Mouse (Mus musculus) intestine, embryonic 15.5 days (tissue): Measurements from ENCODE around the gene Tnfsf15. TPM values are rescaled to one million over a fixed set of nuclear protein-coding genes. Genes with fewer than 3 reads are reported as not detected.

Experiments
- ATAC-seq: fragments of 200-750 bp; cut with Nextera tagmentation; 2 replicates; pipeline ENCODE4 v1.8.0; 2017; ENCODE audit warnings: moderate TSS enrichment, moderate library complexity
- H3K27ac ChIP-seq: fragments of 300-500 bp; sonication (generic); 2 replicates; pipeline ENCODE4 v1.5.1; 2015; ENCODE audit warnings: mild to moderate bottlenecking, inconsistent platforms
- H3K27me3 ChIP-seq: fragments of 300-500 bp; sonication (generic); replicated peaks from 2 replicates; pipeline ENCODE4 v1.6.1; 2015; ENCODE audit warnings: inconsistent platforms
- H3K36me3 ChIP-seq: fragments of 300-500 bp; sonication (generic); 2 replicates; pipeline ENCODE4 v1.6.1; 2015; ENCODE audit warnings: inconsistent platforms
- H3K4me1 ChIP-seq: fragments of 300-500 bp; sonication (generic); replicated peaks from 2 replicates; pipeline ENCODE4 v1.6.1; 2015; ENCODE audit warnings: inconsistent platforms
- H3K4me2 ChIP-seq: fragments of 300-500 bp; sonication (generic); replicated peaks from 2 replicates; pipeline ENCODE4 v1.6.1; 2015; ENCODE audit warnings: mild to moderate bottlenecking, inconsistent platforms
- H3K4me3 ChIP-seq: fragments of 300-500 bp; sonication (generic); replicated peaks from 2 replicates; pipeline ENCODE4 v1.5.1; 2015; ENCODE audit warnings: inconsistent platforms
- H3K9ac ChIP-seq: fragments of 300-500 bp; sonication (generic); 2 replicates; pipeline ENCODE4 v1.6.1; 2015; ENCODE audit warnings: inconsistent platforms
- H3K9me3 ChIP-seq: fragments of 300-500 bp; sonication (generic); 2 replicates; pipeline ENCODE4 v1.6.1; 2016; ENCODE audit warnings: inconsistent platforms
- WGBS: fragments of 180-500 bp; shearing (Covaris S2); methylation state at CpG from one replicate; pipeline ENCODE4 v1.1.7; 2015; 5-methylcytosine and 5-hydroxymethylcytosine counted together
- polyA plus RNA-seq: library from polyadenylated mRNA; unstranded; fragments of >200 nt; fragmentation: Nextera tagmentation; extraction: Ambion mirVana; gene quantifications from 2 replicates; pipeline ENCODE4 v1.2.1, GENCODE M21; 2015

Tnfsf15 gene
- polyA plus RNA-seq, 1 experiment from 2014 or later, result 0.28 TPM

DNA sequence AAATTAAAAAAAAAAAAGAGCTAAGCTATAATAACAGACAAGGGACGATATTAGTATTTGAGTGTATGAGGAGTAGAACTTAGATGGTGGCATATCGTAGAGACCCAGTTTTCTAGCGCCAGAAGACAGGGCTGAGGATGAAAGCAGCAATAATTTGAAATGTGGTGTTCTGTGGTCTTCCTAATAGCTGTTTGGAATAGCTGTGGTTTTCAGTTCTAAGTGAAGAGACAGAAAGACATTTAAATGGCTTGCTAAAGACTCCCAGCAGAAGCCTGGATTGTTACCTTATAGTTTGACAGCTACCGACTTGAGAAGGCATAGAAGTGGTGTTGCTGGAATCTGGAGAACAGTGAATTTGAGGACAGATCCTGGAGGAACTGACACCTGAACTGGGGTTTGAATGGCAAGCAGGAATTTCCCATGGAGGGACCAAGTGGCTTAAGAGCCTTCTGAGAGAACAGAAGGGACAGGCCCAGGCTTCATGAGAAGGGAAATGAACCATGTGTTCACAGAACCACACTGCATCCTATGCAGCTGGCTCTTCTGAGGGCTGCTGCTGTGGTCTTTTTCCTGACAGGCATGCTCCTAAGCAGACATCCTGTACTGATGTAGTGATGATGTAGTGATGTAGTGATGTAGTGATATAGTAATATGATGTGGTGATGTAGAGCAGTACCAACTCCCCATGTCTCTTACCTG, 42.8 kb downstream of the Tnfsf15 start:
- Histone ChIP-seq H3K4me1 (0 out of 2 replicates have a peak, but pooled peaks cover 2% of the 10 kb centered on the region), H3K4me2 (no peak overlapping the region), H3K9me3 (no peaks in the 10 kb centered on the region), H3K9ac (no peak overlapping the region), H3K36me3 (no peaks in the 10 kb centered on the region), H3K27ac (no peak overlapping the region), H3K27me3 (no peaks in the 10 kb centered on the region), H3K4me3 (no peak overlapping the region)
- 93% methylated on average over 4 of the region's 4 CpGs for WGBS
- no peak for ATAC-seq

DNA sequence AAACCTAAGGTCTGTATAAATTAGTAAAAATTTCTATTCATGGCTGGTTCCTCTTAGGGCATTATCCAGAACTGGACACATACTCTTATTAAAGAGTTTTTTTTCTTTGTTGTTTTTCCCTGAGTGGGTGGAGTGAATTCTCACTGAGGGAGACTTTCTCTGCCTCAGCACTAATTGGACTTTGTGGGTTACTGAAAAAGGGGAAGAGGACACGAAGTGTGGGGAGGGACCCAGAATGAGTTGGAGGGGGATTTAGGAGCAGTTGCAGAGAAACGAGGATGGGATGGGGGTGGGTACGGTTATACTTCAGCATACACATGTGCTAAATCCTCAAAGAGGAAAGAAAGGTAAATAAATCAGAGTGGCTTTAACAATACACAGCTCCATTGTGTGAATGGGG, 45.2 kb downstream of the Tnfsf15 start:
- Histone ChIP-seq H3K27ac (no peak overlapping the region), H3K4me2 (no peak overlapping the region), H3K4me3 (no peak overlapping the region), H3K27me3 (no peaks in the 10 kb centered on the region), H3K4me1 (0 out of 2 replicates have a peak, but pooled peaks cover 2% of the 10 kb centered on the region), H3K36me3 (no peaks in the 10 kb centered on the region), H3K9ac (no peak overlapping the region), H3K9me3 (no peaks in the 10 kb centered on the region)
- WGBS, result 47% methylated on average over 3 of the region's 3 CpGs
- no peak for ATAC-seq

DNA sequence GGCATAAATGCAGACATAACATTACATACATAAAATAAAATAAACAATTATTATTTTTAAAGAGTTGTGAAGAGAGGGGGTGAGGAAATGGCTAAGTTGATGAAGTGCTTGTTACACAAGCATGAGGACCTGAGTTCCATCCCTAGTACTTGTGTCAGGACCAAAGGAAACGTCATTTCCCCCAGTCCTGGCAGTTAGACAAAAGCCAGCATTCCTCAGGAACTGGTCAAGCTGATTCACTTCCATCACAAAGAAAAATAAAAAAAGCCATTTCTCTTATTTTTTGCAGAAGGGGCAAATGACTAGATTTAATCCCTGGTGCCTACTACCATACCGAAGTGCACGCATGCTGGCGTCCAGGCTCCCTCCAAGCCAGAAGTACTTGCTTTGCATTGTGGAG, 48.0 kb downstream of the Tnfsf15 start:
- Histone ChIP-seq H3K27ac (no peak overlapping the region), H3K9ac (no peak overlapping the region), H3K4me3 (no peak overlapping the region), H3K4me1 (0 out of 2 replicates have a peak, but pooled peaks cover 2% of the 10 kb centered on the region), H3K4me2 (no peak overlapping the region), H3K27me3 (no peaks in the 10 kb centered on the region), H3K9me3 (no peaks in the 10 kb centered on the region), H3K36me3 (no peaks in the 10 kb centered on the region)
- ATAC-seq, result no peak
- WGBS, result 80% methylated on average over 4 of the region's 4 CpGs

DNA sequence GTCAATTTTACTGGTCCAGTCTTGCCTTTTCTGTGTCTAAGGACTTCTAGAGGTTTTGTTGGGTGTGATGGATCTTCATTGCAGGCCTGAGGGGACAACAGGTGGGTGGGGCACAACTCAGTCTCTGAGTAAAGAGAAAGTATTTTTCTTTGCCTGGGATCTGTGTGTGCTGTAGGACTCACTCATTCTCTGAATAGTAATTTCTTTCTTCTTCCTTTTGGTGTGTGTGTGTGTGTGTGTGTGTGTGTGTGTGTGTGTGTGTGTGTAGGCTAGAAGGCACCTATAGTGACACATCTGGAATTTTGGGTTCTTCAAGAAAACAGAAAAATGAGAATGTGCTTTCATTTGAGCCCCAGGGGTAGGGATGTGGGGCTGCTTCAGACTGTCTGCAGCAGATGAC, 52.6 kb downstream of the Tnfsf15 start:
- Histone ChIP-seq H3K36me3 (no peaks in the 10 kb centered on the region), H3K9ac (no peak overlapping the region), H3K27ac (no peak overlapping the region), H3K4me2 (no peak overlapping the region), H3K27me3 (no peaks in the 10 kb centered on the region), H3K4me1 (no peaks in the 10 kb centered on the region), H3K9me3 (no peaks in the 10 kb centered on the region), H3K4me3 (no peak overlapping the region)
- ATAC-seq, result no peak

DNA sequence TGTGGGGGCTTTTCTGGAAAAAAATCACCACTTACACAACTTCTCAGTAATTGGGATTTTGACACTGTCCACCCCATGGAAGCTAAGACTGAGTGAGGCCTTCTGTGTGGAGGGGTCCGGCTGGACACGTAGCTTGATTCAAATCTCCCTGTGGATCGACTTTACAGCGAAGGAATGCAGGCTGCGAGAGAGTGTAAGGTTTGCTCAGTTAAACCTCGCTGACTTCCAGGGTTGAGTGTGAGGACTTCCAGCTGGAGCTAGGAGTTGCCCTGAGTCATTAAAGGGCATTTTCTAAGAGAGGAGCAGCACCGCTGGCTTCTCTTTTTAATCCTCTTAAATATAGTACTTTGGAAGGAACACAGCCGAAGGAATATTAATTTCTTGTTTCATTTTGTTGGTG, 57.5 kb downstream of the Tnfsf15 start:
- 40% methylated on average over 8 of the region's 8 CpGs for WGBS
- H3K9me3 ChIP-seq, result no peaks in the 10 kb centered on the region
- no peaks in the 10 kb centered on the region for H3K36me3 ChIP-seq
- no peak overlapping the region for H3K9ac ChIP-seq
- no peaks in the 10 kb centered on the region for H3K27me3 ChIP-seq
- no peak overlapping the region for H3K4me3 ChIP-seq
- no peak for ATAC-seq
- no peaks in the 10 kb centered on the region for H3K4me1 ChIP-seq
- H3K4me2 ChIP-seq, result no peak overlapping the region
- H3K27ac ChIP-seq, result no peak overlapping the region

DNA sequence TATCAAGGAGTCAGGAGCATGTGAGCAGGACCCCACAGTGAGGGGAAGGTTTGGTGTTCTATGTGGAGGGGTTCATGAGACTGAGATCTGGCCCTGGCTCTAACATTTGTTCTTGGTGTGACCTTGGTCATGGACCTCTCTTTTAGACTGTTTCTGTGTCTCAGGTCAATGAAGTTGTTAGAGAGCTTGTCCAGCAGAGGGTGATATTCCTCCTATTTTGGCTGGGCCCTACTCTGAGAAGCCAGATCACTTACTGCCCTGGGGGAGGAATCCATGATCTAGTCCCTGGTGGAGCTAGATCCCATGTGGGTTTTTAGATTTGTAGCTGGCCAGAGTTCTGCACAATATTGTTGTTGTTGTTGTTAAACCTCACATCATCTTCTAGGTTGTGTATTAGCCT, 58.8 kb downstream of the Tnfsf15 start:
- no peaks in the 10 kb centered on the region for H3K36me3 ChIP-seq
- no peak overlapping the region for H3K9ac ChIP-seq
- H3K4me3 ChIP-seq, result no peak overlapping the region
- no peaks in the 10 kb centered on the region for H3K9me3 ChIP-seq
- no peaks in the 10 kb centered on the region for H3K4me1 ChIP-seq
- no peak overlapping the region for H3K4me2 ChIP-seq
- H3K27ac ChIP-seq, result no peak overlapping the region
- no peaks in the 10 kb centered on the region for H3K27me3 ChIP-seq
- ATAC-seq, result 0 out of 2 replicates have a peak, but pooled peaks have one; percentile 45

DNA sequence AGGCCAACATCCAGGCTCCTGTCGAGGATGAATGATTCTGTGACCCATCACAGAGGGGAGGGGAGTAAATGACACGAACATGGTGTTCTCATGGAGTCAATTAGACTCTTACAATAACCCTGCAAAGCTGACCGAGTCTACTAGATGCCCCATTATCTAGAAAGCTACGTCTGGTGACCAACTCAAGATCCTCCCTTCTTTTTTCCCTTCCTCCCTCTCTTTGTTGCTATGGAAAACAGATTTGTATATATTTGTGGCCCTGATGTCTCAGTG, 59.7 kb downstream of the Tnfsf15 start:
- no peak overlapping the region for H3K27ac ChIP-seq
- no peaks in the 10 kb centered on the region for H3K36me3 ChIP-seq
- no peak overlapping the region for H3K4me3 ChIP-seq
- no peak for ATAC-seq
- H3K4me2 ChIP-seq, result no peak overlapping the region
- H3K9me3 ChIP-seq, result no peaks in the 10 kb centered on the region
- H3K9ac ChIP-seq, result no peak overlapping the region
- no peaks in the 10 kb centered on the region for H3K27me3 ChIP-seq
- no peaks in the 10 kb centered on the region for H3K4me1 ChIP-seq
- WGBS, result 61% methylated on average over 4 of the region's 4 CpGs

DNA sequence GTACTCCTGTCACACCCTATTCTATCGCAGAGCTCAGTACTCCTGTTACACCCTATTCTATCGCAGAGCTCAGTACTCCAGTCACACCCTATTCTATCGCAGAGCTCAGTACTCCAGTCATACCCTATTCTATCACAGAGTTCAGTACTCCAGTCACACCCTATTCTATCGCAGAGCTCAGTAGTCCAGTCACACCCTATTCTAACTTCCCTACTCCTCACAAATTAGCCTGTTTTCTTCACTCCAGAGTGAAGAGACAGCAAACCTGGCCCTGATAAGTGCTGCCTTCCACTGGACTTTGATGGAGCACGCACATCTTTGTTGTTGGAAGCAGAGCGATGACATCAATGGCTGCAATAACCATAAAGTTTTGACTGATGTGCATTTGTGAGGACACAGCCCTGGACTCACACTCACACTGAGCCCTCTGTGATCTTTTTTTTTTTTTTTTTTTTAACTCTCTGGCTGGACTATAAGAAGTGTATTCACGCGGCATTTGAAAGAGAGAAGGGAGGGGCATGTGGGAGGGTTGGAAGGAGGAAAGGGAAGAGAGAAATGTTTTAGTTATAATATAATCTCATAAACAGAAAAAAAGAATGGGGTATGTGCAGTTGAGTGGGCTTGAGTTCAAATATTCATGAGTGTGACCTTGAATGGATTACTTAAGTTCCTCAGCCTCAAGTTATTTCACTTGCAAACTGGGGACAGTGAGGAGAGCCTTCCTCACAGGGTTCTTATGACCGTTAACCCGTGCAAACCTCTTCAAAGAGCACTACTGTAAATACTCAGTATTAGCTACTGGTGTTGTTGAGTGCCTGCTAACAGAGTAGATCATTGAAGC, 60.3 kb downstream of the Tnfsf15 start:
- no peaks in the 10 kb centered on the region for H3K36me3 ChIP-seq
- no peaks in the 10 kb centered on the region for H3K4me1 ChIP-seq
- whole genome bisulfite sequencing, result 60% methylated on average over 10 of the region's 10 CpGs
- H3K27me3 ChIP-seq, result no peaks in the 10 kb centered on the region
- H3K9me3 ChIP-seq, result no peaks in the 10 kb centered on the region
- no peak overlapping the region for H3K9ac ChIP-seq
- ATAC-seq, result peak; percentile 74
- H3K4me2 ChIP-seq, result no peak overlapping the region
- H3K27ac ChIP-seq, result no peak overlapping the region
- no peak overlapping the region for H3K4me3 ChIP-seq

DNA sequence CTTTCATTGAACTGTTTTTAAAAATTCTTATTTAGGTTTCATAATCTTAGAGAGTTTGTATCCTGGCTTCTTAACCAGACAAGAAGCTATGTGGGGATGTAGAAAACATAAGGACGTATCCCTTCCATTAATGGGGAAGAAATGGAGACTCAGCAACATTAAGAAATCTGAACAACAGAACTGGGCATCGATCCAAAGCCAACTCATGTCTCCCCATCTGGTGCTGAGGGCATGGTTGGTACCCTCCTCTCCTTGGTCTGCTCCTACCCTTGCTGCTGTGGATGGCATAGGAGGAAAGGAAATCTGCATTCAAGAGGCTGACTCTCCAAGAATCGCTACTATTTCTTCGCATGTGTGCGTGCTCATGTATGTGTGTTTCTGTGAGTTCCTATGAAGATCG, 61.2 kb downstream of the Tnfsf15 start:
- no peaks in the 10 kb centered on the region for H3K4me1 ChIP-seq
- no peak for ATAC-seq
- no peaks in the 10 kb centered on the region for H3K9me3 ChIP-seq
- no peak overlapping the region for H3K4me3 ChIP-seq
- no peak overlapping the region for H3K27ac ChIP-seq
- H3K27me3 ChIP-seq, result no peaks in the 10 kb centered on the region
- H3K4me2 ChIP-seq, result no peak overlapping the region
- WGBS, result 93% methylated on average over 6 of the region's 6 CpGs
- no peak overlapping the region for H3K9ac ChIP-seq
- no peaks in the 10 kb centered on the region for H3K36me3 ChIP-seq

DNA sequence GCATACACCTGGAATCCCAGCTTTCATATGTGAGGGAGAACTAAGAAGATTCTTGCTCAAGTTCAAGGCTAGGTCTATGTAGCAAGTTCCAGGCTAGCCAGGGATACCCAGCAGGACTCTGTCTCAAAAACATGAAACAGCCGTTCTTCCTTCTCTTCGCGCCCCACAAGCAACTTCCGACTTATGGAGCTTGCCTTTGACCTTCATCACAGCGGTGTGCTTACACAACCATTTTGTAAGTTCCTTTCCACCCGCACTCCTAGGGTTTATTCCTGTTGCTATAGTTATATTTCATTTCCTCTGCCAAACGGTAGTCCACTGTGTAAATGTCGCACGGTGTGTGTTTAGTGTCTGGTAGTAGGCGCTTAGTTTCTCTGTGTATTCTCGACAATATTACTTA, 61.9 kb downstream of the Tnfsf15 start:
- H3K27ac ChIP-seq, result no peak overlapping the region
- no peak overlapping the region for H3K9ac ChIP-seq
- no peaks in the 10 kb centered on the region for H3K36me3 ChIP-seq
- H3K4me2 ChIP-seq, result no peak overlapping the region
- no peaks in the 10 kb centered on the region for H3K4me1 ChIP-seq
- H3K27me3 ChIP-seq, result no peaks in the 10 kb centered on the region
- no peak overlapping the region for H3K4me3 ChIP-seq
- no peaks in the 10 kb centered on the region for H3K9me3 ChIP-seq
- no peak for ATAC-seq
- WGBS, result 55% methylated on average over 11 of the region's 11 CpGs

DNA sequence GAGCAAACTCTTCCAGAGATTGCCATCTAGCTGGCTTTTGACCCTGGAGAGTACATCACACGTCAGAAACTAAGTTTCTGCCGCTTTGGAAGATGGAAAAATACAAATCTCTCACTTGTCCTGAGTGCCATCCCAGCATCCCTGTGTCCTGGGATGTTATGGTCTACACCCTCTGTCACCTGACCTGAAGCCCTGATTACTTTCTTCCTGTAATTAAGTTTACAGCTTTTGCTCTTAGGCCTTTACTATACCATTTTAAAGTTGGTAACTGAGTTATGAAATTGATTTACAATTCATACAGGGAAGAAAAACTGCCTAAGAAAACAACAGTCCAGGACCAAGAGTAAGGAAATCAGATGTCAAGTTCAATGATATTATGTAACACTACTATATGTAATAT, 62.5 kb downstream of the Tnfsf15 start:
- peak; percentile 21; the same call in 1 of the 2 replicates for ATAC-seq

DNA sequence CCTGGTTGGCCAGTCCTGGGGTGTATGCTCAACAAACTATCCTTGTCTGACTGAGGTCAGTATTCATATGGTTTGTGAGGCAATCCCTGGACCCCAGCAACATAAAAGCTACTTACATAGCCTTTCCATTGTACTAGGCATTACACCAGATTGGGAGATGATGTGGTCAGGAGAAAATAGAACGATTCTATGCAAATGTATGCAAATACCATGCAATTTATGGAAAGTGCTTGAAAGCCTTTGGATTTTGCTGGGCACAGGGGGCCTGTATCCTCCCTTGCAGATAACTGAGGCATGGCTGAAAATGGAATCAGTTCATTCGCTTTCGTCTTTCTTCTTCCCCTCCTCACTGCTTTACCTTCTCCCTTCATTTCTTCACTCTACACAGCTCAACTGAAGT, 63.4 kb downstream of the Tnfsf15 start:
- Histone ChIP-seq H3K9ac (no peak overlapping the region), H3K4me1 (no peaks in the 10 kb centered on the region), H3K9me3 (no peaks in the 10 kb centered on the region), H3K4me2 (no peak overlapping the region), H3K36me3 (no peaks in the 10 kb centered on the region), H3K4me3 (no peak overlapping the region), H3K27me3 (no peaks in the 10 kb centered on the region), H3K27ac (no peak overlapping the region)
- WGBS, result 94% methylated on average over 3 of the region's 3 CpGs
- no peak for ATAC-seq

More for the DNA sequence above, 62.5 kb downstream of the Tnfsf15 start:
- H3K9ac ChIP-seq, result no peak overlapping the region
- H3K4me1 ChIP-seq, result no peaks in the 10 kb centered on the region
- no peaks in the 10 kb centered on the region for H3K27me3 ChIP-seq
- H3K36me3 ChIP-seq, result no peaks in the 10 kb centered on the region
- no peak overlapping the region for H3K27ac ChIP-seq
- no peak overlapping the region for H3K4me3 ChIP-seq
- no peak overlapping the region for H3K4me2 ChIP-seq
- WGBS, result 74% methylated on average over 2 of the region's 2 CpGs
- H3K9me3 ChIP-seq, result no peaks in the 10 kb centered on the region
